Mouse (Mus musculus) hindbrain, postnatal 0 days (tissue): ENCODE results near the gene Rab30. TPM values are rescaled to one million over a fixed set of nuclear protein-coding genes. Genes with fewer than 3 reads are reported as not detected.

Source experiments
- ATAC-seq: fragments of 200-750 bp; cut with Nextera tagmentation; 2 replicates; pipeline ENCODE4 v1.8.0; 2017; ENCODE audit warnings: mild to moderate bottlenecking, moderate TSS enrichment, moderate library complexity
- DNase-seq: peaks from one replicate; pipeline ENCODE4 v3.0.0-alpha.2; 2015; ENCODE audit warnings: low spot score
- H3K27ac ChIP-seq: fragments of 300-500 bp; sonication (generic); 2 replicates; pipeline ENCODE4 v1.5.1; 2014; ENCODE audit warnings: mild to moderate bottlenecking
- H3K27me3 ChIP-seq: fragments of 300-500 bp; sonication (generic); 2 replicates; pipeline ENCODE4 v1.6.1; 2014; ENCODE audit warnings: low read length, mixed read lengths; ENCODE audit not compliant: insufficient read depth
- H3K36me3 ChIP-seq: fragments of 300-500 bp; sonication (generic); 2 replicates; pipeline ENCODE4 v1.6.1; 2014; ENCODE audit warnings: low read length, mixed read lengths; ENCODE audit not compliant: insufficient read depth
- H3K4me1 ChIP-seq: fragments of 300-500 bp; sonication (generic); 2 replicates; pipeline ENCODE4 v1.6.1; 2014; ENCODE audit warnings: antibody characterized with exemption, low read length, mixed read lengths; ENCODE audit not compliant: insufficient read depth
- H3K4me2 ChIP-seq: fragments of 300-500 bp; sonication (generic); 2 replicates; pipeline ENCODE4 v1.6.1; 2014; ENCODE audit warnings: low read depth, mild to moderate bottlenecking, low read length, moderate library complexity, mixed read lengths
- H3K4me3 ChIP-seq: fragments of 300-500 bp; sonication (generic); 2 replicates; pipeline ENCODE4 v1.5.1; 2014; ENCODE audit warnings: low read length
- H3K9ac ChIP-seq: fragments of 300-500 bp; sonication (generic); replicated peaks from 2 replicates; pipeline ENCODE4 v1.6.1; 2014; ENCODE audit warnings: mild to moderate bottlenecking, low read length, moderate library complexity, mixed read lengths
- H3K9me3 ChIP-seq: fragments of 300-500 bp; sonication (generic); 2 replicates; pipeline ENCODE4 v1.6.1; 2016; ENCODE audit warnings: low read length, mixed read lengths
- CTCF ChIP-seq: IDR thresholded peaks from 2 replicates; pipeline ENCODE4 v1.5.1; 2016; ENCODE audit warnings: antibody characterized with exemption, control low read depth, low read depth
- WGBS: fragments of 180-500 bp; shearing (Covaris S2); extraction: QIAGEN DNeasy Blood & Tissue Kit; methylation state at CpG from one replicate; pipeline ENCODE4 v1.1.7; 2014; 5-methylcytosine and 5-hydroxymethylcytosine counted together
- polyA plus RNA-seq: library from polyadenylated mRNA; unstranded; fragments of >200 nt; fragmentation: Nextera tagmentation; extraction: Ambion mirVana; gene quantifications from 2 replicates; pipeline ENCODE4 v1.2.1, GENCODE M21; 2015
- total RNA-seq: library from RNA; depleted of rRNA; stranded (reverse); fragments of >200 nt; gene quantifications from 2 replicates; pipeline ENCODE4 v1.2.3, GENCODE M21; 2014; rRNA removed

The Rab30 gene
- total RNA-seq: 33.2 and 37.0 TPM in 2 replicates
- 17.8 and 21.8 TPM in 2 replicates for polyA plus RNA-seq

DNA sequence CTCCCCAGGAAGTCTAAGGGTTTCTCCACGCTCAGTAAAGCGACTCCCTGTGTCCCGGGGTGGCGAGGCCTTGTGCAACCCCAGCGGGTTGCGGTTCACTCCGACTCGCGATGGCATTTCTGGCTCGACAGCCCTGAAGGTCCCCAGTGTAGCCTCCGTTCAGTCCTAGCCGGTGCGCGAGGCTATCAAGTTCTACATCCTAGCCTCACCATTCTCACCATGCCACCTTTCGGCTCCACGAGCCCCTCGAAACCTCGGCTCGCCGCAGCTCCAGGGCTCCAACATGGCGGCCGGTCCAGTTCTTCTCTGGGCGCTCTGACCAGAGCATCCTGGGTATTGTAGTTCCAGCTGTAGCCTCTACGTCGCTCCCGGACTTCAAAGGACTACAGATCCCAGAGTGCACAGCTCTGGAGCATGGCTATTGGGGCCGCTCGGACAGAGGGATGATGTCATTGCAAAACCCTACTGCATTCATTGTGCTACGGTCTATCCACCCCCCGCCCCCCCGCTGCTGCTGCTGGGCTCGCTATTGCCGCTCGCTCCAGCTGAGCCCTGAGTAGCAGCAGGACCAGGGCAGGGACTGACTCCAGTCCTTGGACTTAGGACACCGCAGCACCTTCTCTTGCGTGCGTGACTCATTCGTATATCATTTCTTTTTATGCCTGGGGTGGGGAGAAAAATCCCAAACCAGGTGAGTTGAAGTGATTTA is at the start of gene Rab30:
Gene Rab30, plus strand, starts transcription at position 452 of the 709 bp plus-strand sequence.
- peak; percentile 100 for ATAC-seq
- Histone ChIP-seq H3K4me2 (peak within 1 kb of the TSS; percentile 90), H3K4me1 (peaks cover 22% of the 10 kb centered on the region), H3K9me3 (no peaks in the 10 kb centered on the region), H3K36me3 (no peaks in the 10 kb centered on the region), H3K4me3 (peak within 1 kb of the TSS; percentile 81), H3K27me3 (no peaks in the 10 kb centered on the region), H3K27ac (peak within 1 kb of the TSS; percentile 98), H3K9ac (peak within 1 kb of the TSS; percentile 88)
- under 1% methylated on average over 38 of the region's 38 CpGs for WGBS
- peak; percentile 46 for TF ChIP-seq CTCF
- DNase-seq: peak; percentile 99

DNA sequence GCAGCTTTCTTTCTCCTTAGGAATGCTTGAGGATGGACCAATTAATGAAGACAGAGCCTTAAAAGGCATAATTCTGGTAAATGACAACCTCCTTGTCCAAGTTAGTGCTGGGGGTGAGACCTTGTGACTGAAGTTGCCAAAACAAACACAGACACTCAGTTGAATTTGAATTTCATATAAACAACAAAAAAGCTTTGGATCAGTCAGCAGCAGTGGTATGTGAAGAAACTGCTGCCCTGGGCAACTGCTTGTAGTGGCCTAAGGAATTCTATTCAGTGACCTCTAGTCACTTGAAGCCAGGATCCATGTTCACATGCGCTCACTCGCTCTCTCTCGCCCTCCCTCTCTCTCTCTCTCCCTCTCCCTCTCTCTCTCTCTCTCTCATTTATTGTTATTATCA is 45.0 kb upstream of the Rab30 start:
- Histone ChIP-seq H3K9me3 (no peaks in the 10 kb centered on the region), H3K9ac (no peak overlapping the region), H3K4me3 (no peak overlapping the region), H3K36me3 (no peaks in the 10 kb centered on the region), H3K27ac (peak overlapping the region; percentile 11; the same call in 1 of the 2 replicates), H3K4me1 (no peaks in the 10 kb centered on the region), H3K27me3 (no peaks in the 10 kb centered on the region), H3K4me2 (no peak overlapping the region)
- 51% methylated on average over 3 of the region's 3 CpGs for WGBS
- no peak for TF ChIP-seq CTCF
- peak; percentile 86 for ATAC-seq
- DNase-seq: peak; percentile 22

DNA sequence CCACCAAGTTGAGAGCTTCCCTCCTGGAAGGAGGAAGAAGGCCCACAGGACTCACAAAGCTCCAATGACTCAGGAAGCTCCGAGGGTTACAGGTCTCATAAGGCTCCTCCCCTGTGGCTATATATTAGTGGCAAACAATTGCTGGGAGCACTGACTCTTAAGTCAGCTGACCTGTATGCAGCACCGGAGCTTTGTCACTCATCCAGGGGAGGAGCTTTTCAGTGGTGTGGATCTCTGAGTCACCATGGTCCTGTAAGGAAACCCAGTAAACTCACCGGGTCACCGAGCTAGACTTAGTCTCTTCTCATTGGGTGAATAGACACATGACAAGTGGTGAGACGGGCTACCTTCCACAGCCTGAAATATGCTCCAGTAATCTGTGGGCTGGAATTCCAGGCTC is 42.6 kb upstream of the Rab30 start:
- WGBS: 82% methylated on average over 5 of the region's 5 CpGs
- no peaks in the 10 kb centered on the region for H3K27me3 ChIP-seq
- TF ChIP-seq CTCF: no peak
- H3K36me3 ChIP-seq: no peaks in the 10 kb centered on the region
- H3K9ac ChIP-seq: no peak overlapping the region
- H3K4me3 ChIP-seq: no peak overlapping the region
- DNase-seq: no peak
- H3K4me2 ChIP-seq: no peak overlapping the region
- no peaks in the 10 kb centered on the region for H3K4me1 ChIP-seq
- no peaks in the 10 kb centered on the region for H3K9me3 ChIP-seq
- H3K27ac ChIP-seq: no peak overlapping the region
- no peak for ATAC-seq

DNA sequence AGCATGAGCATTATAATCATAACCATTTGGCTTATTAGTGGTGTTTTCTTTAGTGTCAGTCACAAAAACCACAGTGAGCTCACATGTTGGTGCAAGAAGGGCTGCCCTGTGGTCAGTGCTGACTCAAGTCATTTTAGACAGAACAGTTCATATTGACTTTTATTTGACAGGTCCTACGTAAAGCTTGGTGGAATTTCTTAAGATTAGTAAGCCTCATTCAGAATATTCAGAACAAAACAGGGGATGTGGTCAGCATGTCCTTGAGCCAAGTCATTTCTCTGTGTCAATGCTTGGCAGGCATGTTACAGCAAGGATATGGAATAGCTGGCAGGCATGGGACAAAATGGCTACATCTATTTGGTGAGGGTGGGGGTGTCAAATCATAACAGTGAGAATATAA is 37.7 kb upstream of the Rab30 start:
- no peak for TF ChIP-seq CTCF
- no peak overlapping the region for H3K27ac ChIP-seq
- DNase-seq (no peak), ATAC-seq (no peak)
- 71% methylated on average over 1 of the region's 1 CpGs for WGBS
- H3K9ac ChIP-seq: no peak overlapping the region
- no peaks in the 10 kb centered on the region for H3K9me3 ChIP-seq
- H3K4me3 ChIP-seq: no peak overlapping the region
- no peaks in the 10 kb centered on the region for H3K4me1 ChIP-seq
- no peaks in the 10 kb centered on the region for H3K36me3 ChIP-seq
- no peaks in the 10 kb centered on the region for H3K27me3 ChIP-seq
- no peak overlapping the region for H3K4me2 ChIP-seq

DNA sequence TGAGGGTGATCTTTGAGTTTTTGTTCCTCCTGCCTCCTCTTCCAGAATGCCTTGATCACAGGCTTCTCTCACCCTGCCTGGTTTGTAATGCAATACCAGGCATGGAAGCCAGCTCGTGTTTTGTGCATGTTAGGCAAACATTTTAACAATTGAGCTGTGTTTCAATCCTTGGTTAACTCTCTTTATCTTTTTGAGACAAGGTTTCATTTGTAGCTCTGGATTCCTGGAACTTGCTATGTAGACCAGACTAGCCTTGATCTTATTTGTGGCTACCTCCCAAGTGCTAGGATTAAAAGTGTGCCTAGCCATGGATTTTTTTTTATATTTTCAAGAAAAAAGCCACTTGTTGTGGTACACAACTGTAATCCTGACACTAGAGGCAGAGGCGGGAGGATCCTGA is 35.9 kb upstream of the Rab30 start:
- Histone ChIP-seq H3K4me1 (no peaks in the 10 kb centered on the region), H3K27me3 (no peaks in the 10 kb centered on the region), H3K4me2 (no peak overlapping the region), H3K4me3 (no peak overlapping the region), H3K9ac (no peak overlapping the region), H3K27ac (no peak overlapping the region), H3K36me3 (no peaks in the 10 kb centered on the region), H3K9me3 (no peaks in the 10 kb centered on the region)
- WGBS: 72% methylated on average over 2 of the region's 2 CpGs
- DNase-seq (no peak), ATAC-seq (no peak)
- TF ChIP-seq CTCF: no peak

DNA sequence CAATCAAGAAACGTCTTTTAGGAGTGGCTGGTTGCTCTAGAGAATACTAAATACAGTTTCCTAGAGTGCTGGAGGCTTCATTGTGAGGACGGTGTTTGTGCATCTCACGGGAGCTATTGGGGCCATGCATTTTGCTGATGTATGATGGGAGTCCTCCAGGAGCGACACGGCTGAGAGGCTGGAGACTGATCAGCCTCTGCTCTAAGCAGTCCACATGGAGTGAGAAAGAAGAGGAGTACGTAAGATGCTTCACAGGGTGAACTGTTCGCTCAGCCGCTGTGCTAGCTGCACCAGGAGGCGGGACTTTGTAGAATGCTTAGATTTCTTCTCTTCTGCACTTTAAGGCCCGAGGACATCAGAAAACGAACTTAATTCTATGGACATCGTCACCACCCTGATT is 34.7 kb upstream of the Rab30 start:
- Histone ChIP-seq H3K27ac (no peak overlapping the region), H3K27me3 (no peaks in the 10 kb centered on the region), H3K9me3 (no peaks in the 10 kb centered on the region), H3K4me1 (no peaks in the 10 kb centered on the region), H3K4me2 (no peak overlapping the region), H3K36me3 (no peaks in the 10 kb centered on the region), H3K9ac (no peak overlapping the region), H3K4me3 (no peak overlapping the region)
- no peak for ATAC-seq
- TF ChIP-seq CTCF: no peak
- WGBS: 62% methylated on average over 12 of the region's 12 CpGs
- no peak for DNase-seq

DNA sequence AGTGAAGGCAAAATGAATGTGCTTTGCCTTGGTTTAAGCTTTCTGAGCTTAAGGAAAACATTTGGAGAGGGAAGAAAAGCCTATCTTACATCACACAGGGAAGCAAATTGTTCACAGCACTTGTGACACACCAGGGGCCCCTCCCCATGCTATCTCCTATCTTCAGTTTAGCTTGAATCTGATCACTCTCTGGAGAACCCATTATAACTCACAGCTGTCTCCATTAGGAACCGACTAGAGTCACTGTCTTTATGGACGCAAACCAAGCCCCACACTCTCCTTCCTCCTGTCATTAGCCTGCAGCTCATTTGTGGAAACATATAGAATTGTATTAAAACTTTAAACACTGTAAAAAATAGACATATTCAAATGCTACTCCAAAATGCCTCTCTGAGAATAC is 31.8 kb upstream of the Rab30 start:
- 46% methylated on average over 2 of the region's 2 CpGs for WGBS
- no peak for TF ChIP-seq CTCF
- ATAC-seq: no peak

More for the DNA sequence above, 31.8 kb upstream of the Rab30 start:
- H3K27me3 ChIP-seq: no peaks in the 10 kb centered on the region
- no peak overlapping the region for H3K27ac ChIP-seq
- no peak overlapping the region for H3K9ac ChIP-seq
- H3K4me2 ChIP-seq: no peak overlapping the region
- H3K4me1 ChIP-seq: no peaks in the 10 kb centered on the region
- H3K36me3 ChIP-seq: no peaks in the 10 kb centered on the region
- no peak overlapping the region for H3K4me3 ChIP-seq
- DNase-seq: no peak
- H3K9me3 ChIP-seq: no peaks in the 10 kb centered on the region
